Mouse (Mus musculus) MEL (cell line): ENCODE measurements at regions not wholly inside any gene's neighbourhood (a gene's known extent, or its start where the extent isn't known, plus 50 kb on each side); places are given as distances from the start of the nearest gene placed in this dataset.

Experiments used
- DNase-seq: peaks from one replicate; pipeline ENCODE4 v3.0.0; 2011; ENCODE audit warnings: low read depth, low spot score
- H3K27ac ChIP-seq: 2 replicates; pipeline ENCODE4 v1.5.1; 2012; ENCODE audit warnings: low read depth, mild to moderate bottlenecking, control low read depth, low read length, moderate library complexity; ENCODE audit not compliant: control insufficient read depth
- H3K27me3 ChIP-seq, 2 experiments: fragments of 150-350 bp in 1 of 2; sonication (generic) in 1 of 2; 2 replicates each; pipeline ENCODE4 v1.6.1; 2012; ENCODE audit warnings: low read length in 2 of 2, mild to moderate bottlenecking in 2 of 2, improper control_type of control experiment in 1 of 2, moderate library complexity in 1 of 2; ENCODE audit not compliant: insufficient read depth in 2 of 2, control insufficient read depth in 1 of 2
- H3K36me3 ChIP-seq, 2 experiments: 2 replicates each; pipeline ENCODE4 v1.6.1; 2012 to 2014; ENCODE audit warnings: low read length in 2 of 2, improper control_type of control experiment in 1 of 2, inconsistent platforms in 1 of 2, mild to moderate bottlenecking in 1 of 2; ENCODE audit not compliant: insufficient read depth in 2 of 2, control insufficient read depth in 1 of 2
- H3K4me1 ChIP-seq, 2 experiments: fragments of 150-350 bp in 1 of 2; sonication (generic) in 1 of 2; 2 replicates each; pipeline ENCODE4 v1.6.1; 2012; ENCODE audit warnings: low read length in 2 of 2, improper control_type of control experiment in 1 of 2, mild to moderate bottlenecking in 1 of 2; ENCODE audit not compliant: insufficient read depth in 2 of 2, control insufficient read depth in 1 of 2
- H3K4me3 ChIP-seq, 2 experiments: fragments of 150-350 bp in 1 of 2; sonication (generic) in 1 of 2; 2 replicates each; pipeline ENCODE4 v1.5.1; 2012; ENCODE audit warnings: low read depth in 2 of 2, low read length in 2 of 2, mild to moderate bottlenecking in 2 of 2, moderate library complexity in 2 of 2, control low read depth in 1 of 2, improper control_type of control experiment in 1 of 2; ENCODE audit not compliant: control insufficient read depth in 1 of 2, insufficient read depth in 1 of 2
- H3K79me2 ChIP-seq: 2 replicates; pipeline ENCODE4 v1.6.1; 2012; ENCODE audit warnings: mild to moderate bottlenecking, low read length, moderate library complexity; ENCODE audit not compliant: control insufficient read depth, poor library complexity, insufficient read depth
- H3K9ac ChIP-seq: 2 replicates; pipeline ENCODE4 v1.6.1; 2012; ENCODE audit warnings: low read depth, mild to moderate bottlenecking, control low read depth, low read length, moderate library complexity; ENCODE audit not compliant: control insufficient read depth, poor library complexity, severe bottlenecking
- H3K9me3 ChIP-seq: fragments of 150-350 bp; sonication (generic); replicated peaks from 2 replicates; pipeline ENCODE4 v1.6.1; 2012; ENCODE audit warnings: mild to moderate bottlenecking, low read length, improper control_type of control experiment, moderate library complexity; ENCODE audit not compliant: insufficient read depth
- BHLHE40 ChIP-seq: IDR thresholded peaks from 2 replicates; pipeline ENCODE4 v1.6.1; 2012; ENCODE audit warnings: low read depth, mild to moderate bottlenecking, inconsistent platforms, low read length, improper control_type of control experiment, borderline replicate concordance
- CHD2 ChIP-seq: IDR thresholded peaks from 2 replicates; pipeline ENCODE4 v1.6.1; 2011; ENCODE audit warnings: low read length, improper control_type of control experiment
- CTCF ChIP-seq, 3 experiments: IDR thresholded peaks in 2 of 3; conservative IDR thresholded peaks in 1 of 3; 2 replicates each; pipeline ENCODE4 v1.5.1; 2011 to 2012; ENCODE audit warnings: low read length in 3 of 3, low read depth in 2 of 3, mild to moderate bottlenecking in 2 of 3, improper control_type of control experiment in 1 of 3, inconsistent platforms in 1 of 3, mixed read lengths in 1 of 3, moderate library complexity in 1 of 3; ENCODE audit not compliant: control insufficient read depth in 1 of 3, insufficient read depth in 1 of 3, poor library complexity in 1 of 3, severe bottlenecking in 1 of 3
- ELF1 ChIP-seq: IDR thresholded peaks from 2 replicates; pipeline ENCODE4 v1.6.1; 2014; ENCODE audit warnings: low read depth, mild to moderate bottlenecking, inconsistent platforms, low read length, improper control_type of control experiment, moderate library complexity
- KAT2A ChIP-seq: conservative IDR thresholded peaks from 2 replicates; pipeline ENCODE4 v1.6.1; 2012; ENCODE audit warnings: low read depth, low read length, improper control_type of control experiment, inconsistent platforms
- MEF2A ChIP-seq: IDR thresholded peaks from 2 replicates; pipeline ENCODE4 v1.6.1; 2014; ENCODE audit warnings: low read depth, mild to moderate bottlenecking, inconsistent platforms, low read length, improper control_type of control experiment; ENCODE audit not compliant: poor library complexity, insufficient replicate concordance, severe bottlenecking; ENCODE audit errors: extremely low read depth
- MXI1 ChIP-seq: IDR thresholded peaks from 2 replicates; pipeline ENCODE4 v1.6.1; 2011; ENCODE audit warnings: mild to moderate bottlenecking, low read depth, low read length, improper control_type of control experiment
- MYB ChIP-seq: IDR thresholded peaks from 2 replicates; pipeline ENCODE4 v1.6.1; 2011; ENCODE audit warnings: mild to moderate bottlenecking, low read depth, low read length, improper control_type of control experiment
- MYC ChIP-seq: IDR thresholded peaks from 2 replicates; pipeline ENCODE4 v1.6.1; 2011; ENCODE audit warnings: low read depth, mild to moderate bottlenecking, low read length, improper control_type of control experiment, moderate library complexity
- POLR2A ChIP-seq, 2 experiments: IDR thresholded peaks; 2 replicates each; pipeline ENCODE4 v1.6.1; 2011 to 2012; ENCODE audit warnings: low read length in 2 of 2, mild to moderate bottlenecking in 2 of 2, control low read depth in 1 of 2, improper control_type of control experiment in 1 of 2, low read depth in 1 of 2, moderate library complexity in 1 of 2; ENCODE audit not compliant: control insufficient read depth in 1 of 2, insufficient read depth in 1 of 2, poor library complexity in 1 of 2
- POLR2AphosphoS2 ChIP-seq: IDR thresholded peaks from 2 replicates; pipeline ENCODE4 v1.6.1; 2011; ENCODE audit warnings: low read length, improper control_type of control experiment
- RAD21 ChIP-seq: IDR thresholded peaks from 2 replicates; pipeline ENCODE4 v1.6.1; 2011; ENCODE audit warnings: mild to moderate bottlenecking, low read depth, low read length, improper control_type of control experiment
- RCOR1 ChIP-seq: IDR thresholded peaks from 2 replicates; pipeline ENCODE4 v1.6.1; 2012; ENCODE audit warnings: low read depth, mild to moderate bottlenecking, inconsistent platforms, low read length, improper control_type of control experiment
- SIN3A ChIP-seq: IDR thresholded peaks from 2 replicates; pipeline ENCODE4 v1.6.1; 2012; ENCODE audit warnings: low read length, improper control_type of control experiment, inconsistent platforms
- SMC3 ChIP-seq: IDR thresholded peaks from 2 replicates; pipeline ENCODE4 v1.6.1; 2011; ENCODE audit warnings: low read depth, low read length, improper control_type of control experiment
- TAL1 ChIP-seq: IDR thresholded peaks from 2 replicates; pipeline ENCODE4 v1.6.1; 2012; ENCODE audit warnings: mild to moderate bottlenecking, inconsistent platforms, low read length, moderate library complexity, mixed read lengths
- UBTF ChIP-seq: IDR thresholded peaks from 2 replicates; pipeline ENCODE4 v1.6.1; 2012; ENCODE audit warnings: low read depth, mild to moderate bottlenecking, inconsistent platforms, low read length, improper control_type of control experiment, moderate library complexity, borderline replicate concordance; ENCODE audit not compliant: insufficient read depth
- ZC3H11A ChIP-seq: IDR thresholded peaks from 2 replicates; pipeline ENCODE4 v1.6.1; 2012; ENCODE audit warnings: low read depth, mild to moderate bottlenecking, inconsistent platforms, low read length, improper control_type of control experiment
- ZKSCAN1 ChIP-seq: IDR thresholded peaks from 2 replicates; pipeline ENCODE4 v1.6.1; 2012; ENCODE audit warnings: low read depth, mild to moderate bottlenecking, inconsistent platforms, low read length, improper control_type of control experiment, moderate library complexity

DNA sequence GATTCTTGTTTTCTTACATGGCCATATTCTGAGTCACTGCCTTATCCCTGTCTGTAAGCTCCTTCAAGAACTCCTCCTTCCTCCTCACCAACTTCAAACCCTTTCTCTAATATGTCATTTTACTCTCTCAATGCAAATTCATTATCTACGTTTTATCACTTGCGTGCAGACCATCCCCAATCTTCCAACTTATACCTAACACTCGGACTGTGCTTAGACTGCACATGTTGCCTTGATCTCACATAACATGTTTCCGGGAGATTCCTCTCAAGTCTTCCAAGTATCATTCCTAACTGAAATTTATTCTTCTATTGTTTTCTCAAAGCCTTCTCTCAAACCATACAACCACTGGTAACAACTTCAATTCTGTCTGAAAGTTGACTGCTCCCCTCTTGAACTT, 637.0 kb upstream of the Nox3 start:
- H3K27me3 ChIP-seq = no peaks in the 10 kb centered on the region
- no peaks in the 10 kb centered on the region for H3K79me2 ChIP-seq
- H3K27ac ChIP-seq = no peak overlapping the region
- H3K9me3 ChIP-seq = no peaks in the 10 kb centered on the region
- no peak for TF ChIP-seq MYB
- no peak for TF ChIP-seq MYC
- no peak for TF ChIP-seq TAL1
- TF ChIP-seq UBTF = no peak
- TF ChIP-seq ZKSCAN1 = no peak
- no peak for TF ChIP-seq SMC3
- no peak for TF ChIP-seq KAT2A
- no peak for TF ChIP-seq ELF1
- TF ChIP-seq CHD2 = no peak
- TF ChIP-seq BHLHE40 = no peak
- no peak for TF ChIP-seq RCOR1
- TF ChIP-seq MXI1 = no peak
- no peak for TF ChIP-seq POLR2A (IDR thresholded peaks at IDR 0.05; ENCODE audit: control insufficient read depth in 1 of 2, insufficient read depth in 1 of 2, low read depth in 1 of 2, low read length in 2 of 2, poor library complexity in 1 of 2)
- no peak for TF ChIP-seq SIN3A
- no peak for TF ChIP-seq MEF2A
- no peak for TF ChIP-seq CTCF (IDR thresholded peaks at IDR 0.05 in 2 of 3, conservative IDR thresholded peaks at IDR 0.05 in 1 of 3; ENCODE audit: control insufficient read depth in 1 of 3, insufficient read depth in 1 of 3, low read depth in 2 of 3, low read length in 3 of 3, poor library complexity in 1 of 3, severe bottlenecking in 1 of 3)
- no peaks in the 10 kb centered on the region for H3K36me3 ChIP-seq
- no peak overlapping the region for H3K4me3 ChIP-seq
- no peak overlapping the region for H3K9ac ChIP-seq
- H3K4me1 ChIP-seq = no peaks in the 10 kb centered on the region
- peak; percentile 8 for DNase-seq

DNA sequence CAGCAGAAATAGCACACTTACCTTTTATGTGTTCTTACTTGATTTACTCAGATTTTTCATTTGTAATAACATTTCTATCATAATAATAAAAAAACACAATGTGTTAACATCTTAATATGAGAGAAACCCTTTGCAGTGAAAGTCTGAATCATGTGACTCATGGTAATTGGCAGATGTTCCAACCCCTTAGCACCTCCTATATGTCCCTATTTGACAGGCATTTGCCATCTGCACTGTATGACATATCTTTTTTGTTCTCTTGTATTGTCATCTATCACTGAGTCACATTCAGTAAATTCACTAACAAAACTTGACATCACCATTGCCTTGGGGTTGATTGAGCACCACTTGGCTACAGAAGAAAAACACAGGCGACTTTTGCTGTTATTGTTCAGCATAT, 641.1 kb upstream of the Arid1b start:
- H3K9ac ChIP-seq = no peak overlapping the region
- H3K79me2 ChIP-seq = no peaks in the 10 kb centered on the region
- no peaks in the 10 kb centered on the region; a peak in 1 of 4 replicates for H3K27me3 ChIP-seq
- no peaks in the 10 kb centered on the region for H3K9me3 ChIP-seq
- no peaks in the 10 kb centered on the region for H3K36me3 ChIP-seq
- no peak for DNase-seq
- TF ChIP-seq MYB (no peak), ELF1 (no peak), ZC3H11A (no peak), RAD21 (no peak), POLR2AphosphoS2 (no peak), SIN3A (no peak)
- H3K4me1 ChIP-seq = no peaks in the 10 kb centered on the region
- H3K27ac ChIP-seq = no peak overlapping the region
- H3K4me3 ChIP-seq = no peak overlapping the region
